Mouse (Mus musculus): ENCODE measurements around the gene Shh.
A peak's percentile ranks its signal among the peaks of the same experiment; 100 is the strongest.

The Shh gene

DNA sequence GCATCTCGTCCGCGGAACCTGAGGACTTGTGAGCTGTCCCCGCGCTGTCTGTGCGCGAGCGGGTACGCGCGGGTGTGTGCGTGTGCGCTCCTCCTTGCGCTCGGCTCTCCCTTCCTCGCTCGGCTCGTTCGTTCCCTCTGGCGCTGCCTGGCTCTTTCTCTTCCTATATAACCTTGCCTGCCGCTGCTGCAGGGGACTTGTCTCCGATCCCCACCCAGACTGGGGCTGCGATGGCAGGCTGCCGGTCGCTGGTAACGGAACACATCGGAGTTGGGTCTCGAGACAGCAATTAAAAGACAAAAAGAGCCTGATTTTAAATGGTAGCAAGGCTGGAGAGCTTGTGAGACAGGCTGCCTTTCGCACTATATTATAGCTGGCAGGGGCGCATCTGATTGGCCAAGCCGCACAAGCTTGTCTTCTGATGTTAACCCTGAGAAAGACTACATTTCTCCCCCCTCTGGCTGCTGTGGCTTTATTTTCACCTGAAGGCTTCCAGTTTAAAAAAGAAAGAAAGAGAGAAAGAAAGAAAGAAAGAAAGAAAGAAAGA is at the start of gene Shh:
Gene Shh (minus strand): TSS at position 497 of the 547 bp plus-strand sequence.
- DNase-seq (ENCODE audit: low read depth, low spot score), result no peak

DNA sequence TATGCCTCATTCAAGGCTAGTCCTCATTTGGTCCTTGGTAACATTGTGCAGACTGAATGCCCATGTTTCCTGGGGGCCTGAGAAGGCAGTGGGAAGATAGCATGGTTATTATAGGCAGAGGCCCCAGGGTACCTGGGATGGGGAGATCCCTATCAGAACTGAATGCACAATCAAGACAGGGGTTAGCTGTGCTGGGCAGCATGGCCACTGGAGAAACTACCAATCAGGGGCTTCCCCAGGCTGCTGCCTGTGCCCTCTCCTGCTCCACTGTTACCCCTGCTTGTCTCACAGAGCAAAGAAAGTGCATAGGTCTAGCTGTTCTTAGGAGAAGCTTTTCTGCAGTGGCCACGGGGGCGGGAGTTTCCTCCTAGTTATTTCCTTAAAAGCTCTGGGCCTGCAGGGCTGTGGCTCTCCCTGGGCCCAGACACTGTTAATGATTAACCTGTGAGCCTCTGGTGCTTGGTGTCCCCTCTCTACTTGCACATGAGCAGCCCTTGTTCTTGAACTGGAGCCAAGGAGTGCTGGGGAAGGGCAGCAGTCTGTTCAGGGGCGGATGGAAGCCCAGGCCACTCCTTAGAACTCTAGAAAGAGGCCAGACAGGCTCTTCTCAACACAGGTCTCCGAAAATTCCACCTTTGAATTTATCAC is 33.9 kb upstream of the Shh start:
- DNase-seq (ENCODE audit: low read depth, low spot score), result no peak

DNA sequence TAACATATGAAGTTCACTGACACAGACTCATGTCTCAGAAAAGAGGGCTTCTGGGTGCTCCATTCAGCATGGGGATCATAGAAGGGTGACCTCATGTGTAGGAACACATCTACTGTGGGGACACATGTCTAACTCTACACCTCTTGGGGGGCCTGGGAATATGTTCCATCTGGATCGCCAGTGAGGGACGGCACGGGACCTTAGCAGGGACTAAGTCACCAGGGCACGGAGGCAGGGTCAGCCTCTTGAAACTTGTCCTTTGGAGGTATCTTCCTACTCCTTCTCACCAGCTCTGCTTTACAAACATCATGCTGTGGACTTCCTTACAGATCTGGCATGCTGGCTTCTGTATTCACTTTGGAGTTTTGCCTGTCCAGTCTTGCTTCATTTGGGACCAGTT is 31.8 kb upstream of the Shh start:
- no peak for DNase-seq (ENCODE audit: low read depth, low spot score)

DNA sequence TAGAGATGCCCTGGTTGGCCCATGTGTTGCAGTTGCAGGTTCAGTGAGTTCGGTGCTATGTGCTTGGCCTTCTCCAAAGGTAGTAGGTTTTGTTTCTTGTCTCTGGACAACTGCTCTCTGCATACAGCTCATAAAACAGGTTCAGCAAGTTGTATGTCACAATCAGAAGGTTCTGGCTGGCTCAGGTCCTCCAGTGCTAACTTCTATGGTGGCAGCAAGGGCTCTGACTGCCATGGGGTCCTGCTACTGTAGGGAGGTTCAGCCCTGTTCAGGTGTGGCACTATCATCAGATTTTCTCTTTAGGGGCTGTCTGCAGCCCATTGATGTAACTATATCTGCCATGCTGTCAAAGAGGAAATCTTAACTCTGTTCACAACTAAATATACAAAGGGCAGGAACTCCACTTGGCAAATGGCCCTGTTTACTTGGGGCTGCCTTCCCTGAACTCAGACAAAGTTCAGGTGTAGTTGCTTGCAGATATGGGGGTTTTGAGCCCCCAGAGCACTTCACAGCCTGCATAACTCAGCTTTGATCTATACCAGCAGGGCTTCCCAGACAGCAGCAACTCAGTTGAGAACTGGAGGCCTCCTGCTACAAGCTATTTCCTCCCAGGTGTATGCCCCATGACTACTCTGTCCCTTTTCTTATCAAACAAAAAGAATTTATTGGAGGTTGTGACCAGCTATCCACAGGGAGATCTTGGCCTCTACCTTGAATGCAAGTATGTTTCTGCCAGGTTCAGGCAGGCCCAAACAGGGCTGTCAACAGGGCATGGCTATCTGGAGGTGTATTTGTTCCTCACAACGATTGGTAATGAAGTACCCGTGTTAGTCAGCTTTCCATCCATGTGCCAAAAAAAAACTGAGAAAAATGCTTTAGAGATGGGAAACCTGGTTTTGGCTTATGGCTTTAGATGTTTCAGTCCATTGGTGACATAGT is 28.9 kb upstream of the Shh start:
- DNase-seq (ENCODE audit: low read depth, low spot score), result no peak

DNA sequence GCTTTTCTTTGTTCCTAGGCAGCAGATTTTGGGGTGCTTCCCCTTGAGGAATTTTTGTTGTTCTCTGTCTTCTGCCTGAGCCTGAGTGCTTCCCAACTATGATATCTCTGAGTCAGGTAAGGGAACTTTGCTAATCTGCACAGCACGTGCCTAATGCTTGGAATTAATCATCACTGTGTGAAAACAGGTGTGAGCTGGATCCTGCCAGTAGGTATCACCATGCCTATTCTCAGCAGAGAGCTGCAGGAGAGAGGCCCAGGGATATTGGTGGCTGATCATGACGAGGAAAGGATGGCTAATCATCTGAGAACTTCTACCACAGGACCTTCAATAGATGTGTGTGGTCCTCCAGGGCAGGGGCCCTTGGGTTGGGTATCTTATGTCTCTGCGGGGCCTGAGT is 26.5 kb upstream of the Shh start:
- DNase-seq (ENCODE audit: low read depth, low spot score), result no peak

DNA sequence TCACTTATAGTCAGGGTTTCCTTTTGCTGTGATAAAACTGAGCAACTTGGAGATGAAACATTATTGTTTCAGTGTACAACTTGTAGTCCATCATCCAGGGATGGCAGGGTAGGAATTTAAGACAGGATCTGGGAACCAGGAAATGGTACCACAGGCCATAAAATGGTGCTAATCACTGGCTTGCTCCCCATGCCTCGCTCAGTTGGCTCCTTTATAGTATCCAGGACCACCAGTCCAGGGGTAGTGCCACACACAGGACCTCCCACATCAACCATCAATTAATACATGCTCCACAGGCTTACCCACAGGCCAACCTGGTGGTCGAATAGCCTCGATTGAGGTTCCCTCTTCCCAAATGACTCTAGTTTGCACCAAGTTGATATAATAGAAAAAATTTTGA is 15.9 kb upstream of the Shh start:
- DNase-seq (ENCODE audit: low read depth, low spot score), result no peak

DNA sequence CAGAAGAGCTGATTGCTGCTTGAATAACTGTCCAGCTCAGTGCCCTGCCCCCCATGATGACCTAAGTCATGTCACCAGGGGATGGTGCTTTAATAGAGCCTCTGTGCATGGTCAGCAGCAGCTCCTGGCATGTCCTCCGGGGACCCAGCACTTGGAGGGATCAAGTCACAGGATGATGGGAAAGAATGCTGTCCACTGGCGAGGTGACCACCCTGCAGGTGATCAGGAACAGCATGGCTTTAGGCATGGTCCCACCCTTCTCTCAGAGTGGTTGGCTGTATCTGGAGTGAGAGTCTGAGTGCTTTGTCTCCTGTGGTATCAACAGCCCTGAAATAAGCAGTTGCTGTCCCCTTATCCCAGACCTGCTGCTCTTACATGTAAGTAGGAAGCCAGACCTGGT is 14.7 kb upstream of the Shh start:
- no peak for DNase-seq (ENCODE audit: low read depth, low spot score)

DNA sequence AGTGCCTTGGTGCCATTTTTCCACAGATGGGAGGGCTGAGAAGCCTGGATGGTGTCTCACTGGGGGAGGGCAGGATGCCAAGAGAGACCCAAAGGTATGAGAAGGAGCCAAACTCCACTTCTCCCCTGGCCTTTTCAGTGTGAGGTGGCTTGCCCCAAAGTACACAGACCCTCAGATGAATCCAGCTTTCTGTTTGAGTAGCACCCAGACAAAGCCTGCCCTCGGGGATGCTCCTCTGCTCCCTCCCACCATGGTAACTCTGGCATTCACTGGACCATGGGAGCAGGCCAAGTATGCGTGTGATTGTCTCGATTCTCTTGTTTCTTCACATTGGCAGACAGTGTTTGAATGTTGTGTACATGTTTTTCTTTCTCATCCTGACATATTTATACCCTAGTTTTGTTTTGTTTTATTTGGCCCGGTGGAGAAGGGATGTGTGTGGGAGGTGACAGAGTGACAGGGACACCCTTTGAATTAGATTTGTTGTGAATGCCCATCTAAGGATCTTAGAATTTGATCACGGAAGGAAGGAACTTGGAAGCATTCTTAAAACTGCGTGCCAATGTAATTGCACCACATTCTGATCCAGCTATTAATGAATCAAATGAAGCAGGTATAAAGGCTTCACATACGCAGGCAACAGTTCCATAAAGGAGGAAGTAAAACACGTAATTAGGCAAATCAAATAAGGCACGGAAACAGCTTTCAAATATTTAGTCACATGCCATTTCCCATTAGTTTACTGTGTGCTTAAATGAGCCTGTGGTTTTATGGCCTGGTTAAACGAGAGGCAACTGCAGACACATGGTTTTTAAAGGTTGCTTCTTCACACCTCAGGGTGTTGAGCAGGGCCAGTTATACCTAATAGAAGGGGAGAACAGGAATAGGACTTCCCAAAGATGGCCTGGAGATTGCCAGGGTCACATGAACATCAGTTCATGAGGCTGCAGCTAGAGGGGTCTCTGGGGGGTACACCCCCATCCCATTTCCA is 9.6 kb upstream of the Shh start:
- DNase-seq (ENCODE audit: low read depth, low spot score), result no peak

DNA sequence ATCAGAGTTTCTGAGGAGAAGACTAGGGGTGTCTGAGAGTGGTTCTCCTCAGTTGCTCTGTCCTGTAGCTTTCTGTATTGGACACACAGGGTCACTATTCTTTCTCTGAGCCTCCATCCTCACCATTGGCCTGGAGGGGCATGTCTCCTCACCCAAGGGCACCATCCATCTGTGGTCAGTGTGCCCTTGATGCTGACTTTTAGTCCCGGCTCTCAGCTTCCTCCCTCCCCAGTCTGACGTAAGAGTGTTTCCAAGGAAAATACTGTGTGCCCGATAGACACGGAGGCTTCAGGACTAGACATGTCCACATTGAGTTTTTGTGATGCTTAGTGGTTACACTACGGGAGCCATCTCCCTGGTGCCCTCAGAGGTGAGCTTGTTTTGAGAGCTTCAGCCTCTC is 6.5 kb upstream of the Shh start:
- no peak for DNase-seq (ENCODE audit: low read depth, low spot score)

DNA sequence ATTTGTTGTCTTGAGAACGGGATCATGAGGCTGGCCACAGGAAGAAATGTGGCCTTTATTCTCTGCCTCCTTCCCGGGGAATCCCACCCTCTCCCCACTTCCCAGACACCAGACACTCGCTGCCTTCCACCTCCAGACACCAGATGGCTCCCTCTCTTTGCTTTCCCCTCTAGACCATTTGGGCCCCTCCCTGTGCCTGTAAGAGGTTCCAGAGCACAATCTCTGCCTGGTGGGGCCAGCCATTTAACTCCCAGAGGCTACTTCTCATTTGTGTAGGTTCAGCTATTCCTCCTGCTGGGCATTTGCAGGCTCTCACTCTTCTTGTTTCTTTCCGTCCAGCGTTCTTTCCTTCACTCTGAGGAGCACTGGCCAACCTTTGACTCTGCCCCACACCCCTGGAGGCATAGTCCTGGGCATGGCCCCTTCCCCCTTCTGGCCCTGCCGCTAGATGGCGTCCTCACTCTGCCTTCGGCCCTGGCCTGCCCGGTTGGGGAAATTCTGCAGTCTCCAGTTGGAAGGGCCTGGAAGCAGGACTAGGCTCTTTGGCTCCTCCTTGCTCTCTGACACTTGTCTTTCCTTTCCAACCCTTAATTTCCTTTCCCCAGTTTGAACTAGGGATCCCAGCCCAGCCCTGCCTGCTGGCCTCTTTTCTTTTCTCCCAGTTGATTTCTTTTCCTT is 2.6 kb upstream of the Shh start:
- DNase-seq (ENCODE audit: low read depth, low spot score), result peak; percentile 21

DNA sequence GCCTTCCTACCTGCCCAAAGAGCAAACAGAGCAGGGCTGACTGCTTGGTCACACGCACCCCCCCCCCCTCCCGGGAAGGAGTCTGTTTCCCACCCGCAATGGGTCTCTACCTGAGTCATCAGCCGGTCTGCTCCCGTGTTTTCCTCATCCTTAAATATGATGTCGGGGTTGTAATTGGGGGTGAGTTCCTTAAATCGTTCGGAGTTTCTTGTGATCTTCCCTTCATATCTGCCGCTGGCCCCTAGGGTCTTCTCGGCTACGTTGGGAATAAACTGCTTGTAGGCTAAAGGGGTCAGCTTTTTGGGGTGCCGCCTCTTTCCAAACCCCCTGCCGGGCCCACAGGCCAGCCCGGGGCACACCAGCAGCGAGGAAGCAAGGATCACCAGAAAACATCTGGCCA is 705 bp downstream of the Shh start:
- DNase-seq (ENCODE audit: low read depth, low spot score), result no peak

DNA sequence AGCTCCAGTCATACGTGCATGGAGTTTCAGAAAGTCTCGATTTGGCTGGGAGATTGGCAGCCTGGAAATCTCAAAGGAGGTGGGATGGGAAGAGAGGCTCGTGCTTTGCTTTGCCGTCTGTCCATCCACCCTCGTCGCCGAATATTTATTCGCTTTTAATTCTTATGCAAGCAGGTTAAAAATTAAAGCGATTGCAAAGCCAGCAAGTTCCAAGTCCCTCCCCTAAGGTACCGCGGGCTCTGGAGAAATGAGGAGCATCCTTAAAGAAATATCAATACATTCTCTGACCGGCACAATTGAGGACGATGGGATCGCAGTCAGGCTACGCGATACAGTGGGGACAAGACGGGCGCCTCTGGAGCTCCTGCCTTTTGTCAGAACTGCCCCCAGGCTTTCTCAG is 1.5 kb downstream of the Shh start:
- no peak for DNase-seq (ENCODE audit: low read depth, low spot score)

DNA sequence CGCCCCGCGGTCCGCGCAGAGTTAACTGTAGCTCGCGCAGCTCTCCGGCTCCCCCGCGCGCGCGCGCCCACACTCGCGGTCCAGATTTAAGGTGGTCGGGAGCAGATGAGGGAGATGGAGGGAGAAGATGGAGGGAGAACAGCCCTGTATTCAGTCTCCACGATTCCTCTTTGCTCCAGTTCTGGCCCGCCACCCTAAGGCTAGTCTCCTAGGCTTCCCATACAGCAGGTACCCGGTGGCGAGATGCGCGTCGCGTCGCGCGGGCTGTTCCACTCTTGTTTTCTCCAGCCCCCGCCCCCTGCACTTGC is 2.0 kb downstream of the Shh start:
- DNase-seq (ENCODE audit: low read depth, low spot score), result no peak

DNA sequence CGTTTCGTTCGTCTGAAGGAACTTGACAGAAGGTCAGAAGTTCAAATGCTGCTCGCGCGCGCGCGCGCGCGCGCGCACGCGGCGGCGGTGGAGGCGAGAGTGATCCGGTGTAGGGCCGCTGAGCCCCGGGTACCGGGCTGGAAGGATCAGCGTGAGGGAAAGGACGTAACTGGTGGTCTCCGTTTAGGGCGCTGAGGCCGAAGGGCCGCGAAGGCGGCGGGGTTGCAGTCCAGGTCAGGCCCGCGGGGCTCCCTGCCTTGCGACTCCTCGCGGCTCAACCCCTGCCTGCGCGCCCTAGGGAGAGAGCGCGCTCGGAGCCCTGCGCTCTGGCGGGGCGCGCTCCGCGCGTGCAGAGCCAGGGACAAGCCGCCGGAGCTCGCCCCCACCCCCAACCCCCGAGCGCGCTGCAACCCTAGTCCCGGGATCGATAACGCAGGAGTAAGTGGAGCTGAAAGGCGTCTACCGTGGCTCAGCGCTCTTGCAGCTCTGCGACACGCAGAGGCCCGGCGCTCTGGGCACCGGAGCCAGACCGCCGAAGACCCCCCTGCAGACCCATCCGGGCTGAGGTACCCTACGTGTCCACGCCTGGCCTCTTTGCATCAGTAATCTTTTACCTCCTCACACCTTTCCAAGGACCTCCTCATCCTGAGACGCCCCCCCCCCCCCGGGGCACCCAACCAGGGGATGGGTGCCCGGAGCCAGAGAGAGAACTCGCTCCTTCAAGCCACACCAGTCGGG is 2.5 kb downstream of the Shh start:
- DNase-seq (ENCODE audit: low read depth, low spot score), result no peak

DNA sequence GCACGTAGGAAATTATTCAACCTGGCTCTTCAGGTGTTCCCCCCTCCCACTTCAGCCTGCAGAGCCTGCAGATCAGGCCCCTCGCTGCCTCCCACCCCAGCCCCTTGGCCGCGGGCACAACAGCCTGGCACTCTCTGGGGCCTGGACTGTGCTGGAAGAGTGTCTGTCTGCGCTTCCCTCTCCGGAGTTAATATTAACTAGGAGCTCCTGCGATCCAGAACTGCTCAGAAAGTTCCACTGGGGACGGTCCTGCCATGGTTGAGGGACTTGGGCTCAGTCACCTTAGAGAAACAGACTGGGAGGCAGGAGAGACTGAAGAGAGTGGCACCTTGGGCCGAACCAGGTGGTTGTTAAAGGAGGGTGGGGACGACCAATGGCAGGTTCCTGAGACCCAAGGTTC is 3.4 kb downstream of the Shh start:
- no peak for DNase-seq (ENCODE audit: low read depth, low spot score)

DNA sequence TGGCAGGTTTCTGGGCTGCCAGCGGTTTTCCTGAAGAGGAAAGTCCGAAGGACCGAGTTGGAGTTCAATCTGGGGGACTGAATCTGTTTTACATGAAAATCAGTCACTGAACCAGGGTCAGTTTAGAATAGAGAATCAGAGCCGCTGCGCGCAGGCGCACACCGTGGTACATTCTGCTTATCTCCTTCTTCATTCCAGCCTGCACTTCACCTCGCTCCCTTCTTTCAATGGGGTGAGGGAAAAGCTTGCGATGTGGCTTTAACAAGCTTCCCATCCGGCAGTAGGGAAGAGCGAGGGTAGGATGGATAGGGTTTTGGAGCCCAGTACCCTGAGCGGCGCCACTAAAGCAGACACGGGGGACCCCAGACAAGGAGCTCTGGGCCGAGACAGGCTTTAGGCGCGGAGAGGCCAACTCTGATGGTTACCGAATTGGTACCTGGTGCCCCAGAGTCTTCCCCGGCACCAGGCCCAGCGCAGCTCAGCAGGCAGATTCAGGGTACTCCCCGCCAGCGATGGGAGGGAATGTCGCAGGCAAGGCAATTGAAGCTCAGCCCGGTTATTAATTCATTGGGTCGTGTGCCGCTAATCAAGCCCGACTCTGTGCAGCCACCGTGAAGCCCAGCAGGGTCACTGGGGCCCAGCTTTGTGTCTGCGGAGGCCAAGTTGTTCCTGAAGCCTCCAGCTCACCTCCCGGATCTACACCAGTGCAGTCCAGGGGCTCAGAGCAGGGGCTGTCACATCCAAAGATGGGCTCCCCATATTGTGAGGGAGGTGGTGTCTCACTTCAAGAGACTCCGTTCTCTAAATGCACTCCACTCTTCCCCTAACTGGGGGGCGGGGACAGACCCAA is 4.1 kb downstream of the Shh start:
- no peak for DNase-seq (ENCODE audit: low read depth, low spot score)

DNA sequence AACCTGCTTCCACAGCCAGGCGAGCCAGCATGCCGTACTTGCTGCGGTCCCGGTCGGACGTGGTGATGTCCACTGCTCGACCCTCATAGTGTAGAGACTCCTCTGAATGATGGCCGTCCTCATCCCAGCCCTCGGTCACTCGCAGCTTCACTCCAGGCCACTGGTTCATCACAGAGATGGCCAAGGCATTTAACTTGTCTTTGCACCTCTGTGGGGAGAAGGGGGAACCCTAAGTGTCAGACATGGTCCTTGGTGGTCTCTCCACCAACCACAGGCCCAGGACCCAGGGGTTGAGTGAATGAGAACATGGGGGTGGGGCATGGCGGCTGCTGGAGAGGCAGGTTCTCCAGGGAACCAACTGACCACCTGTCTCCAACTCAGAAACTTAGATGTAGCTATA is 5.7 kb downstream of the Shh start:
- DNase-seq (ENCODE audit: low read depth, low spot score), result no peak

DNA sequence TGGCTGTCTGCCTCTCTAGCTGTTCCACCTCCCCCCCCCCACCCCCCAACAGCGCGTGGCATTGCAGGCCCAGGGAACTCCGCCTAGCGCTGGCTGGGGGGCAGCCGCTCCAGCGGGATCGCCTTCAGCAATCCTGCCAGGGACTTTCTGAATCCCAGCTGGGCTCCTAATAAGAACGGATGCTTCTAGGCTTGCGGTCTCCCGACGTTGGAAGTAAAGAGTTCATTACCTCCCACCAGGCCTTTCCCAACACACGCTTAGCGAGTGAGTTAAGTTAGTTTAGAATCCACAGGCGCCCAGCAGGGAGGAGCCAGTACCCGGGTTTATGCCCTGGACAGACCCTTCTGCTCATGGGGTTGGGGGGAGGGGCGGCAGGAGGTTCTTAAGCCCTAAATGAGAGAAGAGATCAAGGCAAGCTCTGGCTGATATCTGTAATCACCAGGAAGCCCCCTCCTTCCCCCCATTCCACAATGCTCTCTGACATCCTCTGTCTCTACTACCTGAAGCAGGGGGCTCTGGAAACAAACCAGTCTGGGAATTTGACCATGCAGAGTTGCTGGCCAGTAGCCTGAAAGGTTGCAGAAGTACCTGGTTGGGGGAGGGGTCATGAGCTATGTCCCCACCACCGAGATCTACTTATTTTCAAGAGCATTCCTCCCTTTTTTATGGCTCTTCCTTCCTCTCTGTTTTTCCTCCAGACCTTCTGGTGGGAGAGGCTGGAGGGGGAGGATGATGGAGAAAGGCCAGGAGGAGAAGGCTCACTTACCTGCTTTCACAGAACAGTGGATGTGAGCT is 6.3 kb downstream of the Shh start:
- DNase-seq (ENCODE audit: low read depth, low spot score), result no peak

All from skeletal muscle tissue, adult 2 months (tissue).